Mouse (Mus musculus) urinary bladder, postnatal 10 days (tissue): ENCODE results near the gene 1700016C15Rik.

ENCODE experiments used
- DNase-seq: peaks from one replicate; pipeline ENCODE4 v3.0.0; 2022; ENCODE audit warnings: low spot score

The 1700016C15Rik gene

DNA sequence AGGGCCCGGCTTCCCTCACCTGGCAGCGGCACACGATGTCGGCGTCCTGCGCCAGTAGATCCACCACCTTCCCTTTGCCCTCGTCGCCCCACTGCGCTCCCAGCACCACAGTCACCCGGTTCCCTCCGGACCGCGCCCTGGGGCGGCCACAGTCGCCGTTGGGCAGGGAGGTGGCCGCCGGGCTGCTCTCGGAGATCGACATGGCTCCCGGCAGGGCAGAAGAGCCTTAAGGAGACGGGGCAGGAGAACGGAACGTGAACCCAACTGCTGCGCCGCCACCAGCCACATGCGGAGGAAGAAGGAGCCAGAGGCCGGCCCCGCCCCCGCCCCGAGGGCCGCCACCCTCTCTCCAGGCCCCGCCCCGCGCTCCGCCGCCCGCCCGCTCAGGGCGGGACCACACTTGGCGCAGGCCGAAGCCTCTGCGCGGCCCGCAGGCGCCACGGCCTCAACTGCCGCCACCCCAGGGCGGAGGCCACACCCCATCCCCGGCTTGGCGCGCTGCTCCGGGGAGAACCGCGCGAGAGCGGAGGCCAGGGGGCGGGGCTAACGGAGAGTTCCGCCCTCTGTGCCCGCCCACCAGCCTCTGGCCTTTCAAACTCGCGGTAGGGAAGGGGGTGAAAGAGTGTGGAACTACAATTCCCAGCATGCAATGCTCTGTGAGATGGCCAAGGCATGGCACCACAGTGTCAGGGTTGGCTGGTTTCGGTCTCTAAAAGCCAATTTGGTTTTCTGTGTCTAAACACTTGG lies 66.8 kb downstream of the 1700016C15Rik start, which contains the start of gene Adss:
Adss (minus strand) TSS at position 319 of the 747 bp plus-strand sequence.
- peak; percentile 87 for DNase-seq

DNA sequence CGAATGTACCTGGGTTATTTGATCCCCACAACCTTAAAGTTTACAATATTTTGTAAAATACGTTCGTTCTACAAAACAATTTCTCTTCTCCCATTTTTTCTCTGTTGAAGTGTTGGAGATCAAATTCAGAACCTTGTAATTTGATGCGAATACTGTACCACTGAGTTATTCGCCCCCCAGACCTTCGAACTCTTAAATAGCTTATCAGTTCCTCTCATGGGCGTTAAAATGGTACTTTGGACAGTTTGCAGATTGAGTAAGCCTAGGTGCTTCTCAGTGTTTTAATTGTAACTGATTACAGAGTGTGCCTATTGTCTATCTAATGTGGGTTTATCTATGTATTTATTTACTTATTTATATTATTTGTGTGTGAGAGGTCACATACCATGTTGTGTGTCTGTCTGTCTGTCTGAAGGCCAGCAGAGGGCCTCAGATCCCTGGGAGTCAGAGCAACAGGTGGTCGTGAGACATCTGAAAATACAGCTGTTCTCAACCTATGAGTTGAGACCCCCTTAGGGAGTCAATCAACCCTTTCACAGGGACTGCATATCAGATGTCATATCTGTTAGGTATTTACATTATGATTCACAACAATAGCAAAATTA lies 67.6 kb downstream of the 1700016C15Rik start:
- no peak for DNase-seq
